Mouse (Mus musculus): ENCODE data around the gene Mbnl1. TPM values are rescaled to one million over a fixed set of nuclear protein-coding genes. Genes with fewer than 3 reads are reported as not detected.

Gene Mbnl1
- polyA plus RNA-seq, 1 experiment: 52.3 TPM

- peak; percentile 64 for DNase-seq
- Histone ChIP-seq H3K4me1 (ENCODE audit: control insufficient read depth, insufficient read depth, low read length) (peaks cover 6% of the 10 kb centered on the region; the same call in 1 of the 2 replicates), H3K36me3 (ENCODE audit: control insufficient read depth, insufficient read depth, low read length) (no peaks in the 10 kb centered on the region), H3K27ac (ENCODE audit: insufficient read depth, low read depth, low read length) (no peak overlapping the region), H3K4me3 (ENCODE audit: insufficient read depth, low read depth, low read length) (no peak overlapping the region), H3K27me3 (replicated peaks; ENCODE audit: control insufficient read depth, insufficient read depth, low read length) (no peaks in the 10 kb centered on the region)
- WGBS: 24% methylated on average over 2 of the region's 2 CpGs
- TF ChIP-seq POLR2A (IDR thresholded peaks at IDR 0.05; ENCODE audit: low read depth, low read length) (no peak), CTCF (conservative IDR thresholded peaks at IDR 0.05; ENCODE audit: insufficient read depth, insufficient read length, low read depth, low read length) (0 out of 2 replicates have a peak, but pooled peaks have one; percentile 16)
Observed at GRCm38 (mm10) chr3:60611839-60612238, 139.2 kb downstream of the Mbnl1 start.

GRCm38 (mm10) chr3:60613121-60613520, 140.5 kb downstream of the Mbnl1 start:
- 85% methylated on average over 7 of the region's 7 CpGs for WGBS
- peaks cover 6% of the 10 kb centered on the region; the same call in 1 of the 2 replicates for H3K4me1 ChIP-seq (ENCODE audit: control insufficient read depth, insufficient read depth, low read length)
- TF ChIP-seq CTCF (conservative IDR thresholded peaks at IDR 0.05; ENCODE audit: insufficient read depth, insufficient read length, low read depth, low read length): no peak
- no peak for TF ChIP-seq POLR2A (IDR thresholded peaks at IDR 0.05; ENCODE audit: low read depth, low read length)

GRCm38 (mm10) chr3:60614516-60614915, 141.9 kb downstream of the Mbnl1 start:
- peaks cover 6% of the 10 kb centered on the region; the same call in 1 of the 2 replicates for H3K4me1 ChIP-seq (ENCODE audit: control insufficient read depth, insufficient read depth, low read length)
- 65% methylated on average over 7 of the region's 7 CpGs for WGBS
- H3K27me3 ChIP-seq (replicated peaks; ENCODE audit: control insufficient read depth, insufficient read depth, low read length): no peaks in the 10 kb centered on the region
- H3K36me3 ChIP-seq (ENCODE audit: control insufficient read depth, insufficient read depth, low read length): no peaks in the 10 kb centered on the region
- peak; percentile 62 for DNase-seq
- no peak overlapping the region for H3K4me3 ChIP-seq (ENCODE audit: insufficient read depth, low read depth, low read length)
- no peak overlapping the region for H3K27ac ChIP-seq (ENCODE audit: insufficient read depth, low read depth, low read length)
- TF ChIP-seq CTCF (conservative IDR thresholded peaks at IDR 0.05; ENCODE audit: insufficient read depth, insufficient read length, low read depth, low read length) (no peak), POLR2A (IDR thresholded peaks at IDR 0.05; ENCODE audit: low read depth, low read length) (no peak)

More at GRCm38 (mm10) chr3:60613121-60613520, 140.5 kb downstream of the Mbnl1 start:
- H3K36me3 ChIP-seq (ENCODE audit: control insufficient read depth, insufficient read depth, low read length): no peaks in the 10 kb centered on the region
- DNase-seq: no peak
- no peaks in the 10 kb centered on the region for H3K27me3 ChIP-seq (replicated peaks; ENCODE audit: control insufficient read depth, insufficient read depth, low read length)
- no peak overlapping the region for H3K27ac ChIP-seq (ENCODE audit: insufficient read depth, low read depth, low read length)
- no peak overlapping the region for H3K4me3 ChIP-seq (ENCODE audit: insufficient read depth, low read depth, low read length)

- WGBS: 51% methylated on average over 11 of the region's 11 CpGs
- no peak for TF ChIP-seq CTCF (conservative IDR thresholded peaks at IDR 0.05; ENCODE audit: insufficient read depth, insufficient read length, low read depth, low read length)
- TF ChIP-seq POLR2A (IDR thresholded peaks at IDR 0.05; ENCODE audit: low read depth, low read length): no peak
- Histone ChIP-seq H3K4me3 (ENCODE audit: insufficient read depth, low read depth, low read length) (no peak overlapping the region), H3K4me1 (ENCODE audit: control insufficient read depth, insufficient read depth, low read length) (peaks cover 6% of the 10 kb centered on the region; the same call in 1 of the 2 replicates), H3K27ac (ENCODE audit: insufficient read depth, low read depth, low read length) (no peak overlapping the region), H3K27me3 (replicated peaks; ENCODE audit: control insufficient read depth, insufficient read depth, low read length) (no peaks in the 10 kb centered on the region), H3K36me3 (ENCODE audit: control insufficient read depth, insufficient read depth, low read length) (no peaks in the 10 kb centered on the region)
- peak; percentile 89 for DNase-seq
Observed at GRCm38 (mm10) chr3:60615057-60615606, 142.5 kb downstream of the Mbnl1 start.

- no peak for TF ChIP-seq CTCF (conservative IDR thresholded peaks at IDR 0.05; ENCODE audit: insufficient read depth, insufficient read length, low read depth, low read length)
- no peak for TF ChIP-seq POLR2A (IDR thresholded peaks at IDR 0.05; ENCODE audit: low read depth, low read length)
- WGBS: 58% methylated on average over 7 of the region's 7 CpGs
- Histone ChIP-seq H3K36me3 (ENCODE audit: control insufficient read depth, insufficient read depth, low read length) (no peaks in the 10 kb centered on the region), H3K4me3 (ENCODE audit: insufficient read depth, low read depth, low read length) (no peak overlapping the region), H3K4me1 (ENCODE audit: control insufficient read depth, insufficient read depth, low read length) (peaks cover 6% of the 10 kb centered on the region; the same call in 1 of the 2 replicates), H3K27ac (ENCODE audit: insufficient read depth, low read depth, low read length) (no peak overlapping the region), H3K27me3 (replicated peaks; ENCODE audit: control insufficient read depth, insufficient read depth, low read length) (no peaks in the 10 kb centered on the region)
- DNase-seq: peak; percentile 13
Observed at GRCm38 (mm10) chr3:60615615-60616014, 143.0 kb downstream of the Mbnl1 start.

- TF ChIP-seq CTCF (conservative IDR thresholded peaks at IDR 0.05; ENCODE audit: insufficient read depth, insufficient read length, low read depth, low read length) (no peak), POLR2A (IDR thresholded peaks at IDR 0.05; ENCODE audit: low read depth, low read length) (no peak)
Observed at GRCm38 (mm10) chr3:60616147-60616546, 143.5 kb downstream of the Mbnl1 start.

GRCm38 (mm10) chr3:60617643-60618042, 145.0 kb downstream of the Mbnl1 start:
- 0 out of 2 replicates have a peak, but pooled peaks cover 3% of the 10 kb centered on the region for H3K4me1 ChIP-seq (ENCODE audit: control insufficient read depth, insufficient read depth, low read length)
- no peak for DNase-seq
- peaks cover 3% of the 10 kb centered on the region; the same call in 1 of the 2 replicates for H3K36me3 ChIP-seq (ENCODE audit: control insufficient read depth, insufficient read depth, low read length)
- 91% methylated on average over 1 of the region's 1 CpGs for WGBS
- no peak overlapping the region for H3K4me3 ChIP-seq (ENCODE audit: insufficient read depth, low read depth, low read length)
- TF ChIP-seq CTCF (conservative IDR thresholded peaks at IDR 0.05; ENCODE audit: insufficient read depth, insufficient read length, low read depth, low read length) (no peak), POLR2A (IDR thresholded peaks at IDR 0.05; ENCODE audit: low read depth, low read length) (no peak)
- no peaks in the 10 kb centered on the region for H3K27me3 ChIP-seq (replicated peaks; ENCODE audit: control insufficient read depth, insufficient read depth, low read length)
- H3K27ac ChIP-seq (ENCODE audit: insufficient read depth, low read depth, low read length): no peak overlapping the region

More at GRCm38 (mm10) chr3:60616147-60616546, 143.5 kb downstream of the Mbnl1 start:
- Histone ChIP-seq H3K4me3 (ENCODE audit: insufficient read depth, low read depth, low read length) (no peak overlapping the region), H3K4me1 (ENCODE audit: control insufficient read depth, insufficient read depth, low read length) (peaks cover 4% of the 10 kb centered on the region; the same call in 1 of the 2 replicates), H3K27ac (ENCODE audit: insufficient read depth, low read depth, low read length) (no peak overlapping the region), H3K27me3 (replicated peaks; ENCODE audit: control insufficient read depth, insufficient read depth, low read length) (no peaks in the 10 kb centered on the region), H3K36me3 (ENCODE audit: control insufficient read depth, insufficient read depth, low read length) (no peaks in the 10 kb centered on the region)
- no peak for DNase-seq
- WGBS: 84% methylated on average over 2 of the region's 2 CpGs
